Mouse (Mus musculus) heart, postnatal 4 days (tissue): Measurements from ENCODE around the gene Stxbp3. TPM values are rescaled to one million over a fixed set of nuclear protein-coding genes. Genes with fewer than 3 reads are reported as not detected.
"Not testable (repeated sequence)": the region's sequence is repeated elsewhere in the genome, so short reads cannot be mapped to it uniquely, and the experiment has no call there.

Experiments used
- DNase-seq: peaks from one replicate; pipeline ENCODE4 v3.0.0; 2021
- total RNA-seq, 2 experiments: library from RNA; stranded (reverse); gene quantifications; 2 replicates each; pipeline ENCODE4 v1.2.3; 2021

Gene Stxbp3
- total RNA-seq, 2 experiments from 2014 or later = 30.6 to 31.7 TPM

DNA sequence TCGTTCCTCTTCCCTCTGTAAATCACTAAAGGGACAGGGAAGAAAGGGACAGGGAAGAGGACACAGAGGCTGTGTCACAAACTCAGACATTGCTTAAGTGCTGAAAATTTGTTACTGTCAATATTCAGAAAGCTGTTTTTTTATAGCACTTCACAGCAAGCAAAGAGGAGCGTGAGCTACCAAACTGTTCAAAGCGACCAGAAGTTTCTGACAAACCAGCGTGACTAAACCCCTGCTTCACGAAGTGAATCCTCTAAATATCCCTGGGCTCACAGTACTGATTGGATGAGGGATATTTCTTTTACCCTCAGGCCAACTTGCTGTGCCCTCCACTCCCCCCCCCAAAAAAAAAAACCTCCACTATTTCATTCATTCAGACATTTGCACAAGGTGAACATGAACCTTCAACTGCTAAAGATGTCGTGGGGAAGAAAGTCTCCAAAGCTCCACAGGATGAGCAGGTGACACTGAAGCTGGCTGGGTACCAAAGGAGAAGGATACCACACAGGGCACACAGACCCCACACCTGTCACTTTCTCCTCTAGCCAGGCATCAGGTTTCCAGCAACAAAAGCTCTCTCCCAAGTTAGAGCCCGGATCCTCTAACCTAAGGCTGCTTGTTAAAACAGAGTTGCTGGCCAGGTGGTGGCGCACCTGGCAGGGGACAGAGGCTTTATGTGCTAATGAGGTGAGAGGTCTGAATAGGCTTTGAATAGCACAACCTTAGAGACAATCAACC lies 16.2 kb upstream of the Stxbp3 start:
- peak; percentile 27 for DNase-seq

DNA sequence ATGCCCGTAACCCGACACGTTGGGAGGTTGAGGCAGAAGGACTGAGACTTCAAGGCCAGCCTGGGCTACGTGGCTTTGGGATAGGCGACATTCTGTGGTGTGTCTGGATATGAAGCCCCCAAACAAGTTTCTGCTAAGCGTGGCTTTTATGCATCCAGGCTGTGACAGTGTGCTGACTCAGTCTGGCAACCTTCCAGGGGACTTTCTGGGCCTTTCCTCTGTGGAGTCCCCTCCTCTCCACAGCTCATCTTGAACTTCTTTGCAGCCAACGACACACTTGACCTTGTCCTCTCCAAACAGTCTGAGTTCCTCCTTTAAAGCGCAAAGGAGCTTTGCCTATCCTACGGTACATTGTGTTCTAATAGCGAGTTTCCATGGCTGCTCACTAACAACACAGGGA lies 15.5 kb upstream of the Stxbp3 start:
- DNase-seq = peak; percentile 65

DNA sequence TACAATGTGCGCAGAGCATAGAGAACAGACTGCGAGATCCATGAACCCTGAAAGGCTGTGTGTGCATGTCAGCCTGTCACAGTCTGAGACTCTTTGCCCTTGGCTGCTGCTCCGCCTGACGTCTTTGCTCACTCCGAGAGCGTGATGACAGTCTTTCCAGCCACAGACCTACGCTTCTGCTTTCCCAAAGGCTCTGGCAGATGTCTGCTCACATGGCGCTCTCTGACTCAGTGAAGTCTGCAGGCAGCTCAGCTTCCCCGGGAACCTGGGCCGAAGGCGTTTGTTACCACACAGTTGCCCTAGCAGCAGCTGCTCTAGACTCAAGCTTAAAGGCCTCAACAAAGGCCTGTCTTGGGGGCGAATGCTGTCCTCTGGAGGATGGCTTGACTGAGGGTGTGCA lies 15.0 kb upstream of the Stxbp3 start:
- peak; percentile 65 for DNase-seq

DNA sequence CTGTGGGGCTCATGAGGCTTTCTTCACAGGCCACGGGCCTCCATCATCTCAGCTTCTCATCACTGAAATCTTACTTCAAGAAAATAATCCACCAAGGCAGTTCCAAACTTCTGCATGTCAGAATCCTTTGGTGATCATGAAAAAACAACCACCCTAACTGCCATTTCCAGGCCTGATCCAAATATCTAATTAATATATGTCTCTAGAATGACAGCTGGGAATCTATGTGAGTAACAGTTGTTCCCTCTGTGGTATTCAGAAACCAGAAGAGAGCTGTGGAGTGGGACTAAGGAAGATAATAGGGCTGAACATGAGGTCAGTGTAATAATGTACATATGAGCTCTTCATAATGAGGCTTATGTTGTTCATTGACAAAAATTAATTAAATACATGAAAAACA lies 12.9 kb upstream of the Stxbp3 start:
- no peak for DNase-seq

DNA sequence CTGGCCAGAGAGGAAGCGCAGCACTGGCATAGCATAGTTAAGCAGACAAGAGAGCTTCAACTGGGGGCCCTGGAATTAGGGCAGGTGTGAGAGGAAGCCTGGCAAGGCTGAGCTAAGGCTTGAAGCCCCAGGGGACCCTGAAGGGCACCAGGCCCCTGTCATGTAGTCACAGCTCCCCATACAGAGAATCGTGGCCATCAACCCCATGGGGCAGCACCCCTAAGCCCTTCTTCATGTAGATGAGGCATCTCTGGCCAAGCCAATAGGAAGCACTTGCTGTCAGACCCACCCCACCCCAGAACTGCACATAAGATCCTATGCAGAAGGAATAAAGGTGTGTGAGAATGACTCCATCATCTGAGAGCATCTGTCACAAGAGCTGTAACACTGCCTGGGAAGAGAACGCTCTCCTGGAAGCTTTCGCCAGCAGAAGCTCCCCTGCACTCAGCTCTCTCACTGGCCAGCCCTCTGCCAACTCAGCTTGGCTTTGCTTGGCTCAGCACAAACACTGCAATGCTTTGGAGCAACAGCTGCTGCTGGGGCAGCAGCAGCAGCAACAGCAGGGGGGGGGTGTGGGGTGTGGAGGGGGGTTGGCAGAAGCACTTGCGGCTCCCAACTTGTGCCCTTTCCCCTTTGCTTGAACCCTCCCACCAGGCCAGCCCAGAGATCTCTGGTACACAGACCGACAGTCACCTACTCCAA lies 11.8 kb upstream of the Stxbp3 start:
- no peak for DNase-seq

DNA sequence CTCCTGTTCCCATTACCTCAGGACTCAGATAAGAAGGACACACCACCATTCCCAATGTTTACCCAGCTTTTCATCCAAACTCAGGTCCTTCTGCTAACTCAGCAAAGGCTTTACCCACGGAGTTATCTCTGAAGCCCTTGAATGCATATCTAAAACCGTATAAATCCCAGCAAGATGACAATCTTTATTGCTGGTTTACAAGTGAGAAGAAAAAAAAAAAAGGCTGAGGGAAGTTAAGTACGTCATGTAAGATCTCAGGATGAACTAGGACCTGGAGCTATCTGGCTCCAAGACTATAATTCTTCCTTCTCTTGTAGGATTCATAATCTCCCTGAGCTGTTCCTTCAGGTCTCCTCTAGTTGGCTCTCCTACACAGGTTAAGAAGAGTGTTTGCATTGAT lies 11.2 kb upstream of the Stxbp3 start:
- DNase-seq = no peak

DNA sequence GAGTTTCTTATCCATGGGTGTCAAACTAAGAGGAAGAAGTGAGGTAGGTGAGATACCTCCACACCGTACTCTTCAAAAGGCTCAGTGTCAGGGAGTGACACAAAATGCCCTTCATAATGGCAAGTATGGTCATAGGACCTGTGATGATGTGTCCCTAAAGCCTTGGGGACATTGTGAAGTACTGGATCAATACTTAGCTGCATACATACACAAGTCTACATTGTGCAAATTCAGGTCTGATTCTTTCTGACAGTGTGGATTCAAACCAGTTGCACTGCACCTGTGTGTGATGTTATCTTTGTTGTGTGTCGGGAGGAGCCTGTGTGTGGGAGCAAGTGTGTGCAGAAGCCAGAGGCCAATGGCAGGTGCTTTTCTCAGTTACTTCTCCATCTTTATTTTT lies 10.7 kb upstream of the Stxbp3 start:
- DNase-seq = no peak

DNA sequence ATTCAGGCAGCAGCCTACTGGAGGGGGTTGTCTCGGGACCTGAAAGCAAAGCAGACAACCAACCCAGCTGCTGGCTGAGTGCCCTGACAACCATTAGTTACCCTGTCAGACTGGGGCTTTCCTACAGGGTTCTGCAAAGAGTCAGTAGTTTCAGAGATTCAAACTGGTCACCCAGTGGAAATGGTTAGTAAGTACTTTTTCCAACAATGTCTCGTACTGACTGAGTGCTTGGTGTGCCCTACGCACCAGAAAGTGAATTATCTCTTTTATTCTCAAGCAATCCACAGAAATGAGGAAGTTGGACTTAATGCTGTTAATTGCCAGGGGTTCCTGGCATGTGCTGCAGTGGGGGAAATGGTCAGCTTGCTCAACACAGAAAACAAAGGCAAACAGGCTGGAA lies 10.2 kb upstream of the Stxbp3 start:
- peak; percentile 52 for DNase-seq

DNA sequence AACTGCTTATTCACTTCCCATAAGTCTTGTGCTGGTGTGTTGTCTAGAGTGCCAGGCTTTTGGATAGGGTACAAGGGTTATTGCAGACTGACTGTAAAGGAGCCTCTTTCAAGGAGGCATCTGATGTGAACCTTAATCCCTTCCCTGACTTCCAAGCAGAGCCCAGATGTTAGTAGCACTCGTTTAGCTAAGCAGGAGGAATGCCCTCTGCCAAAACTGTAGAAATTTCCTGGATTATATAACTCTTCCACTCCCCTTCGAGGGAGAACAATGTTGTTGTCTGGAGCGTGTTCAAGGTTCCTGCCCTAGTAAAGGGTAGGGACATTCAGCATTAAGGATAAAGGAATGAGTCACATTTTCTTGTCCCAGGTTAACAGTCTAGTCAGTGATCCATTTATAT lies 6.3 kb upstream of the Stxbp3 start:
- no peak for DNase-seq

DNA sequence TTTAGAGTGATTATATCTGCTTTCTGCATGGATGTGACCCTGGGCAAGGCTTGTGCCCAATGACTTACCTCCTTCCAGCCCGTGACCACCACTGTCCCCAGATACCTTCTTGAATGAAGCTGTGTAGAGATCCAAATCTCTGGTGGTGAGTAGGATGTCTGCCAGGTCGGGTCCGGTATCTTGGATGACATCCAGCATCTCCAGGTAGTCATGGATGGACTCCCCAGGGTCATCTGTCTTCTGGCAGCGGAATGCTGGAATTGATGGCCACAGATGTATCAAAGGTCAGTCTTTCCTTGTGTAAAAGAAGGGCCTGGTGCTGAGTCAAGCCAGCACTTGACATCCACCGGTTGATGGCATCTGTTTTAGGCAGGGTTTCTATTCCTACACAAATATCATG lies 4.2 kb upstream of the Stxbp3 start:
- no peak for DNase-seq

DNA sequence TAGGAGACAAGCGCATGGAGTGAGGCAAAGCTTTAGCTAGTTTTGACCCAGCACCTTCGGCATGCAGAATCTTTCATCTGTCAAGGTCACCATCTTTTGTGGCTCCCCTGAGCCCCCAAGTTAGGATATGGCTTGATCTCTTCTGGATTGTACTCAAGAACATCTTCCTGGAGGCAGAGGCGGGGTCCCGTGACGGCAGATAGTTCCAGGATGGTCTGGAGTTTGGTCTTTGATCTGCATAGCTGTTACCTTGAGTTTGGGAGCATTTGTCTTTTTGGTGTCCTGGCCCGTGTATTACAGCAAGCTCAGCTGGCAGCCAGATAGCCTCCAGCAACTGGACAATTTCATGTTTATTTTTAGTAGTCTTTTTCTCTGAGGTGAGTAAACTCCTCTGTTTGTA lies 3.7 kb upstream of the Stxbp3 start:
- DNase-seq = no peak

DNA sequence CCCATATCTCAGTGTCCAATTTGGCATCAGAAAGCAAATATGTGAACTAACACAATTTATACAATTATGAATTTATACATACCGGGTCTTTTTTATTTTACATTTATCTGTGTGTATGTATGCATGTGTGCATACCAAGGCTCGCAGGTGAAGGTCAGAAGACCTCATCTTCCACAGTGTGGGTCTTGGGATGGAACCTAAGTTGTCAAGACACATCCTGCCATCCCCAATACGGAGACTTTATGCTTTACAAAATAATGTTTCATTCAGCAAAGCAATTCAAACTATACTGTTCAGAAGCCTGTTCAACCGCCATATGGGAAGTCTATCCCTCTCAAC lies 359 bp upstream of the Stxbp3 start:
- DNase-seq = no peak

DNA sequence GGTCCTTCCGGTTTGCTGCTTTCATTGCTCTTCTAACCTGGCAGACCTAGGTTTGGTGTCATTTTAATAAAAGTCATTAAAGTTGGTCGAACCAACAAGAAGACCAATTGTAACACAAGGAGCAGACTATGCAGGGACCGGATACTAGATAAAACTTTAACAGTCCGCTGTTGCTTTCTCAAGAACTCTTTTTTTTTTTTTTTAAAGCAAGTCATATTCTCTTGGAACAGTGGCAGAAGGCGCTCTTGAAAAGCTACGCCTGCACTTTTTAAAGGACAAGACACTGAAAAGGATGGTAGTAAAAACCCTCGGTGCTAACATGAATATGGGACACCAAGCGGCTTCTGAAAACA lies 703 bp downstream of the Stxbp3 start:
- DNase-seq = no peak

DNA sequence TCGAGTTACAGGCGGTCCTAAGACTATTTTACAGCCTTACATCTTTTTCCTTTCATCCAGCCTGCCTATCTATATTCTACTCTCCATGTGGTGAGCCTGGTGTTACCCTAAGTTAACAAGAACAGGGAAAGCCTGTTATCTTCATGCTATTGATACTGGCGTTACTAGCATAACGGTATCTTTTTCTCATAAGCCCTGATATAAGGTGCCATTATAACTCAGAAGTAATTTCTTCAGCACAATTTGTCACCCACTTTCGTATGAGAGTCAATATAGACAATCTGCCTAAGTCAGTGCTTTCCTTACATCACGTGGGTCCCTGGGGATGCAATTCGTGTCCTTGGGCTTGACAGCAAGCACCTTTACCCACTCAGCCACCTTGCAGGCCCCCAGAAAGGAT lies 1.3 kb downstream of the Stxbp3 start:
- DNase-seq = no peak

DNA sequence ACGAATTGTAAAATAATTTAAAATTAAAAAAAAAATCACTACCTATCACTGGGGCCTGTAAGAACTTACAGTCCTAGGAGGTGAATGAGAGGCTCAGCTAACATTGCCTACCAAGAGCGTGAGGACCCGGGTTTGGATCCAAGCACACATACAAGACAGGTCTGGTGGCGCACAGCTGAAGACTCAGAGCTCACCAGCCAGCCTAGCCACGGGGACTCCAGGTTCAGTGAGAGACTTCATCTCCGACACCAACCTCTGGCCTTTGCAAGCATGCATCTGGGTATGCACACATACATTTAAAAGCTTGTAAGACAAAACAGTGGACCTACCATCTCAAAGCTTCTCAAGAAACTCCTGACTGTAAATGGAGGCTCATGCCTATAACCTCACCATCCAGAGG lies 3.4 kb downstream of the Stxbp3 start:
- DNase-seq = no peak

DNA sequence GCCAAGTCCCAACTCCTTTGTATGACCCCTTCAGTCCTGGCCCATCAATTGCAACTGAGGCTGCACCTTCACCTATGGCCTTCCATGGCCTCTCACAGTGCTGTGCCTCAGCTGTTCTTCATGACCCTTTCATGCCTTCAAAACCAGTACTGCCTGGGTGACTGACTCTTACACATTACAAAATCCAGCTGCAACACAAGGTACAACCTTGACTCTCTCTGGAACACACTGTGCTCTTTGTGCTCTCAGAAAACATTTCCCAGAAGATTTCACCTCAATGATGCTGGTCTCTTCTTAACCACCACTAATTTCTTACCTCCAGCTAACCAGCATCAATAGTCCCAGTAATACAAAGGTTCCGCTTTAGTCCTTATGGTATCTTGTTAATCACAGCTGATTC lies 6.6 kb downstream of the Stxbp3 start:
- not testable (repeated sequence) for DNase-seq

DNA sequence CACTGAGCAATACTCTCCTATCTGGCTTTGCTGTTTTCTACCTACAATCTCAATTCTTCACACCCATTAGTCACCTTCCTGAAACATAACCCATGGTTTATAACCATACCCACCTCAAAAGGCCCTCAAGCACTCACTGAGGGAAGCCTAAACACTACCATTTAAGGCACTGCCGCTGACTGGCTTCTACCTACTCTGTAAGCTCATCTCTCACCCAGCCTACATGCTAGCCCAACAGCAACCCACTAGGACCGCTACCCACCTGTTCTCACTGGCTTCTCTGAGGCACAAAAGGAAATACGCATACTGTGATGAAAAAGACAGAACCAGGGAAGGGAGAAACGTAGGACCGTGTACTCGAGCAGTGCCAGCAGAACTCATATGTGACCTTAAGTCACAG lies 8.6 kb downstream of the Stxbp3 start:
- DNase-seq = no peak

DNA sequence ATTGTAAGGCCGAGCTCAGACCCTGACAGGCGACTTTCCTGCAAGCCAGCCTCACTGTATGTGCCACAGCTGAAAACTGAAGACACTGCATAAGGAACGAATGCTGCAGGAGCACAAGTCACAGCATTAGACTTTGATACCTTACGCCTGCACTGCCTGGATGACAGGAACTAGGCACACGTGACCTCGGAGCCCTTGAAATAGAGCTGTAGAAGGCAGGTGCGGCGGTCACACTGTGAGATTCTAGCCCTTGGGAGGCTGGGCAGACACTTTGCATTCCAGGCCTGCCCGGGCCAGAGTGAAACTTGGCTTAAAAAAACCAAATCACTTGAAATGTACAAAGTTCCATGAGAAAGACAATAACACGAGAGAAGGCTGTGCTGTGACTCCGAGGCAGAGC lies 9.8 kb downstream of the Stxbp3 start:
- DNase-seq = peak; percentile 31

DNA sequence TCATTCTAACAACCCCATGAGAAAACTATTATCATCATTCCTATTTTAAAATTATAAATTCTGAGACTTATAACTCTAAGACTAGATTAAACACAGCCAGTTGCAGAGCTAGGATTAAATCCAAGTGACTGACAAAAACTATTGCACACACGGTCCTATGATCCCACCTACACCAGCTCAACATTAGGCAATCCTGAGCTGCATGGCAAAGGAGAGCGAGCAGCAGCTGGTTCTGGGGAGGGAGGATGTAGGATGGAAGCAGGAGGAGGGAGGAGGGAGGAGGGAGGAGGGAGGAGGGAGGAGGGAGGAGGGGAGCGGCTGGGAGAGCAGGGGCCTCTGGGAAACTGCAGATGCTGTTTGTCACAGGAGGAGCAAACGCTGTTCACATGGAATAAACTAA lies 24.7 kb downstream of the Stxbp3 start:
- no peak for DNase-seq

DNA sequence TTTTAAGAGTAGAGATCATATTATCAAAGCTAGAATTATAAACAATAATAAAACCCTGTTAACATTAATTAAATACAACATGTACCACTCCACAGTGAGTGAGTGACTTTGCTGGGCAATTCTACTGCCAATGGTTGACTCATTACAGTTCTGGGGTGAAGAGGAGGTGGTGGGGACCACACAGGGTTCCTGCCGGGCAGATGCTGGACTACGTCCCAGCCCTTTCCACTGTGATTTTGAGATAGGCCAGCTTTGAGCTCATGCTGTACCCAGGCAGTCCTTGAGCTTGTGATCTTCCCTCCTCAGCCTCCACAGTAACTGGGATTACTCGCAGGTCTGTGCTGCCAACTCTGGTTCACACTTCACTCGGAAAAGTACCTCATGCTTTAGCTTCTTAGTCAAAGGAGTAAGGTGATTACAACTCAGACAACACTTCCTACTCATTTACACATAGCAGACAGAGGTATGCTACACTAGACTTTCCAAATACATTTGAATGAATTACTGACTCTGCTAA lies 29.5 kb downstream of the Stxbp3 start:
- DNase-seq = no peak

DNA sequence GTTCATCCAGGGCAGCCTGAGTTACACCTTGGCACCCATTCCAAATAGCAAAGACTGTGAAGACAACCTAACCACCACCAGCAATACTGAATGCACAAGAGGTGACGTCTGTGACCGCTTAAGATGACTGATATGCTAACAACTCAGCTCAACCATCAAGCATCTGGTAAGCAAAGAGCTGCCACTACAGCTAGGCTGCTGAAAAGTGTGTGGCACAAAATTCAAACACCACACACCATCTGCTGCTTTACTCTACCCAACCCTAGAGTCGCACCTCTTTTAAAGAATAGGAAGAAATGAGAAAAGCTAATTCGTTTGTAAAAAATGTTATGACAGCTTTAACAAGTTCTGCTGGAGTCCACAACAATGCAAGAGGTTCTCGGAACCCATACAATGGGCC lies 34.7 kb downstream of the Stxbp3 start:
- DNase-seq = no peak

DNA sequence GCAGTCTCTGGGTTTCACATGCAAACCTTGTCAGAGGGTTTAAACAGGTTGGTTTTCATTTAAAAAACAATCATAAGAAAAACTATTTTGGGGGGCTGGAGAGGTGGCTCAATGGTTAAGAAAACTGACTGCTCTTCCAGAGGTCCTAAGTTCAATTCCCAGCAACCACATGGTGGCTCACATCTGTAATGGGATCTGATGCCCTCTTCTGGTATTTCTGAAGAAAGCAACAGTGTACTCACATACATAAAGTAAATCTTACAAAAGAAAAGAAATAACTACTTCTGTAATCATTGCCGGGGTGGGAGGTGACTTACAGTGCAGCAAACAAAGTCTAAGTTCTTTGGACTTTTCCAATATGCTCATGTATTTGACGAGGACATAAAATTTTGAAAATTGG lies 42.0 kb downstream of the Stxbp3 start:
- DNase-seq = no peak

DNA sequence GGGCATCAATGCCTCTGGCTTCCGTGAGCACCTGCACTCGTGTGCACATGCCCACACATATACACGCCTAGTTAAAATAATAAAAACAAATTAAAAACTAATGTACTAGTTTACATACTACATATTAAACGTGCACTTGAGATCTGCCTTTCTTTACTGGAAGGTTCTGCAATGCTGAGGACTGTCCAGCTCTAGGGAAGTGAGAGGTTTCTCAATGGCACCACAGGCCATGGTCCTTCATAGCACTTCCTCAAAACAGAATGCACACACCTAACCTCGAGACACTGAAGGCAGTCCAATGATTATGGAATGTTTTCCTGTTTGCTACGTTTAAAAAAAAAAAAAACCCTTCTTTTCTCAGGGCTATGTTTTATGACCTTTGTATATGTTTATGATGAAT lies 42.6 kb downstream of the Stxbp3 start:
- DNase-seq = no peak

DNA sequence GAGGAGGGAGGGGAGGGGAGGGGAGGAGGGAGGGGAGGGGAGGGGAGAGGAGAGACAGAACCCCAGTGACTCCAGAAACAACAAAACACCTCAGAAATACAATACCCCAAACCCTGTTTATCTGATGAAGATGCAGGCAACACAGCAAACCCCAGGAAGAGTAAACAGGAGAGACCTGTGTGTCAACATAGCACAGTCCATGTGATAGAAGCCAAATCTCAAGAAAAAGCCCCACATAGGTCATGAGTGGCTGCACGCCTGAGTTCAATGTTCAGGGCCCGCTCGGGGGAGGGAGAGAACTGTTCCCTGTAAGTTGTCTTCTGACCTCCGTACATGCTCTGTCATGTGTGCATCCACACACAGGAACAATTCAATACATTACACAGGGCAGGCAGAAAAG lies 43.9 kb downstream of the Stxbp3 start:
- no peak for DNase-seq
